Mouse (Mus musculus) spleen, adult 2 months (tissue): ENCODE measurements around the gene Gm11492. TPM values are rescaled to one million over a fixed set of nuclear protein-coding genes. Genes with fewer than 3 reads are reported as not detected.

ENCODE experiments used
- DNase-seq, 2 experiments: peaks; one replicate each; pipeline versions ENCODE4 v3.0.0 to v3.0.0-alpha.2; 2012 to 2021; ENCODE audit warnings: low spot score in 2 of 2, low read depth in 1 of 2
- H3K27ac ChIP-seq: fragments of 200-500 bp; 2 replicates; pipeline ENCODE4 v1.5.1; 2012; ENCODE audit warnings: low read length, inconsistent platforms; ENCODE audit not compliant: insufficient read depth
- H3K27me3 ChIP-seq: fragments of 200-500 bp; 2 replicates; pipeline ENCODE4 v1.6.1; 2012; ENCODE audit warnings: mild to moderate bottlenecking, moderate library complexity, low read length, inconsistent platforms; ENCODE audit not compliant: control insufficient read depth, insufficient read depth
- H3K36me3 ChIP-seq: fragments of 200-500 bp; 2 replicates; pipeline ENCODE4 v1.6.1; 2012; ENCODE audit warnings: mild to moderate bottlenecking, low read length, inconsistent platforms; ENCODE audit not compliant: control insufficient read depth, insufficient read depth
- H3K4me1 ChIP-seq: fragments of 200-500 bp; 2 replicates; pipeline ENCODE4 v1.6.1; 2011; ENCODE audit warnings: inconsistent platforms; ENCODE audit not compliant: control insufficient read depth, insufficient read depth, insufficient read length
- H3K4me3 ChIP-seq: fragments of 200-500 bp; 2 replicates; pipeline ENCODE4 v1.5.1; 2011; ENCODE audit warnings: mild to moderate bottlenecking, inconsistent platforms; ENCODE audit not compliant: insufficient read depth, insufficient read length; ENCODE audit errors: extremely low read depth
- CTCF ChIP-seq: fragments of 200-500 bp; IDR thresholded peaks from 2 replicates; pipeline ENCODE4 v1.5.1; 2011; ENCODE audit warnings: mild to moderate bottlenecking, inconsistent platforms; ENCODE audit not compliant: insufficient read depth, insufficient read length, insufficient replicate concordance; ENCODE audit errors: extremely low read depth
- POLR2A ChIP-seq: fragments of 200-500 bp; IDR thresholded peaks from 2 replicates; pipeline ENCODE4 v1.6.1; 2011; ENCODE audit warnings: low read depth, low read length, inconsistent platforms
- WGBS: fragments of 180-500 bp; shearing (Covaris S2); methylation state at CpG from one replicate; pipeline ENCODE4 v1.1.7; 2018; 5-methylcytosine and 5-hydroxymethylcytosine counted together
- polyA plus RNA-seq: library from polyadenylated mRNA; depleted of rRNA; stranded (reverse); fragments of >200 nt; gene quantifications from 2 replicates; pipeline ENCODE4 v1.2.3, GENCODE M21; 2012

The Gm11492 gene
- polyA plus RNA-seq, 1 experiment, result not detected

- Histone ChIP-seq H3K4me1 (peaks cover 16% of the 10 kb centered on the region), H3K27ac (peak overlapping the region; percentile 88), H3K36me3 (peaks cover 7% of the 10 kb centered on the region), H3K4me3 (peak overlapping the region; percentile 75), H3K27me3 (no peaks in the 10 kb centered on the region)
- DNase-seq, result no peak
- WGBS, result 40% methylated on average over 13 of the region's 13 CpGs
- TF ChIP-seq CTCF (no peak), POLR2A (no peak)
Observed at GRCm38 (mm10) chr11:87592713-87593598, 26.5 kb downstream of the Gm11492 start.

DNA sequence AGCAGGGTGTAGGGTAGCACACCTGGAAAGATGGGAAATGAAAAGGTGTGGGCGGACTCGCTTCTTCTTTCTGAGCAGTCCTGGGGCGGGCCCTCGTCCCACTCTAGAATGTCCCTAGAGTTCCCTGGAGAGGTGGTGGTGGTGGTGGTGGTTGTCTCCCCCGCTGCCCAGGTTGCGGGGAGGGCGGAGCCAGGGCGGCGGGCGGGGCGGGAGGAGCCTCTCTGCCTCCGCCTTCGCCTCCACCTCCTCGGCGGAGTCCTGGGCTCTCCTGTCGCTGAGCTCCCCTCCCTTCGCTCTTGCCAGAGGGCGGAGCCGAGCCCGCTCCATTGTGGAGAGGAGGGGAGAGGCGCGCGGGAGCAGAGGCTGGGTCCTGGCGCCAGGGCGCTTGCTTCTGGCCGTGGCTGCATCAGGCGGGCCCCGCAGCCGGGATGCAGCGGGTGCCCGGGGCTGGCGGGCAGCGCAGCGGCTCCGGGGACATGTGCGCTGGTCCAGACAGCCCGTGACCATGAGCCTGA lies 28.9 kb downstream of the Gm11492 start:
- peak in 1 of 2 experiments; percentile 61 for DNase-seq
- TF ChIP-seq POLR2A (no peak), CTCF (no peak)
- H3K27me3 ChIP-seq, result no peaks in the 10 kb centered on the region
- 3% methylated on average over 27 of the region's 37 CpGs for WGBS
- peaks cover 16% of the 10 kb centered on the region for H3K4me1 ChIP-seq
- H3K27ac ChIP-seq, result peak overlapping the region; percentile 36
- H3K4me3 ChIP-seq, result peak overlapping the region; percentile 46; the same call in 1 of the 2 replicates
- H3K36me3 ChIP-seq, result peaks cover 21% of the 10 kb centered on the region

- no peak for DNase-seq
- TF ChIP-seq CTCF (no peak), POLR2A (no peak)
- Histone ChIP-seq H3K27me3 (no peaks in the 10 kb centered on the region), H3K36me3 (peaks cover 25% of the 10 kb centered on the region), H3K27ac (no peak overlapping the region), H3K4me1 (peaks cover 16% of the 10 kb centered on the region), H3K4me3 (peak overlapping the region; percentile 46; the same call in 1 of the 2 replicates)
- 53% methylated on average over 7 of the region's 7 CpGs for WGBS
Observed at GRCm38 (mm10) chr11:87595976-87596375, 29.5 kb downstream of the Gm11492 start.

DNA sequence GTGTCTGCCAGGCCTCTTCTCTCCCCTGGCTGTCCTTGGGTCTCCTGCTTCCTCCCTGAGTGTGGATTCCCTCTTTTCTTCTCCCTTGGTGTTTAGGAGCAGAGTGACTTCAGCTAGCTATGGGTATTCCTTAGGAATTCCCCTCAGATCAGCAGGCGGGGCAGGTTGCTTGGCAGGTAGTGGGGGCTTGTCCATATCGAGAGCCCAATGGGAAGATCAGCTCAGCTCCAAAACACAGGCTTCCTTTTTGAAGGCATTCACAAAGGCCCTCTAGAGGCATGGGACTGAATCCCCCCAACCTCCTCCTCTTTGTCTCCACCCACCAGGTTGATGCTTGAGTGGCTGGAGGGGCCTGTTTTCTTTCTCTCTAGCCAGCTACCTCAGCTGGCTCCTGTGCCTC lies 30.0 kb downstream of the Gm11492 start:
- 72% methylated on average over 2 of the region's 2 CpGs for WGBS
- H3K4me3 ChIP-seq, result no peak overlapping the region
- no peaks in the 10 kb centered on the region for H3K27me3 ChIP-seq
- peaks cover 16% of the 10 kb centered on the region for H3K4me1 ChIP-seq
- TF ChIP-seq POLR2A (no peak), CTCF (no peak)
- no peak for DNase-seq
- no peak overlapping the region for H3K27ac ChIP-seq
- peaks cover 28% of the 10 kb centered on the region for H3K36me3 ChIP-seq

DNA sequence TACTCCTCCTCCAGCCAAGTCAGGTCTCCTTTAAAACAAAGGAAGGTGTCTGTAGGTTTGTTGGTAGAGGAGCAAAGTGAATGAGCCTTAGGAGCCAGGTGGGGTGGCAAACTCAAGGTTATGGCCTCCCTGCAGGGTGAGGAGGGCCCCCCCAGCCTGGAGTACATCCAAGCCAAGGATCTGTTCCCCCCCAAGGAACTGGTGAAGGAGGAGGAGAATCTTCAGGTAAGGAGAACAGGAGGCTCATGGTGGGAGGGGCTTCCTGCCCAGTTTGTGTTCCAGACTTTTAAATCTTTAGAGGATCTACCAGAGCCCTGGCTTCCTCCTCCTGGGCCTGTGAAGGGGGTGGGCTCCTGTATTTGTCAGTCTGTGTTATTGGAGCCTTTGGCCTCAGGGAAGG lies 30.6 kb downstream of the Gm11492 start:
- Histone ChIP-seq H3K4me1 (peaks cover 16% of the 10 kb centered on the region), H3K27me3 (no peaks in the 10 kb centered on the region), H3K27ac (no peak overlapping the region), H3K4me3 (no peak overlapping the region), H3K36me3 (peaks cover 28% of the 10 kb centered on the region)
- DNase-seq, result no peak
- TF ChIP-seq CTCF, result no peak

DNA sequence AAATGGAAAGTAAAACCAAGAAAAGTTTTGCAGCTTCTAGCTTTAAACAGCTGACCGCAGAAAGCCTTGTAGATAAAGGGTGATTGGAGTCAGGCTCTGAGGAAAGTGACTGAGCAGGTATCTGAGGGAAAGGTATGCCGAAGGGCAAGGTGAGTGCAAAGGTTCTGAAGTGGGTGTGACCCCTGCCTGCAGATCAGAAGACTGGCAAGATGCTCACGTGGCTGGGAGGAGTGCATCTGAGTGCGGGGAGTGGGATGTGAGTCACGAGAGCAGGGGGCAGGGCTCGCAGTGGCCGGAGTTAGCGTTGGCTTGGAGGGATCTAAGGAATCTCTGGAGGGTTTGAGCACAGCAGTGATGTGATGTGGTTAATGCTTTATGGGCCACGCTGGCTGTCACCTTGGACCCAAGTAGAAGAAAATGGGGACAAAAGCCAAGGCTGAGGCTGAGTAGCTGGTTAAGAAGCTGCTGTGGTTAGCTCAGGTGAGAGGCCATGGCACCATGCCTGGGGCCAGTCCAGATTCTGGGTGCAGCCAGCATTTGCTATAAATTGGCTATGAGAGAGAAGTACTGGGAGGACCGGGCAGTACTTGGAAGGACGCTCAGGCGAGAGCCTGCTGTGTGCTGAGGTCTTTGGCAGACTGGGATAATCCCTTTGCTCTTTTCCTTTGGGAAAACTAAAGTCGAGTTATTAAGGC lies 33.1 kb downstream of the Gm11492 start:
- no peak for TF ChIP-seq POLR2A
- TF ChIP-seq CTCF, result no peak
- DNase-seq, result no peak
- Histone ChIP-seq H3K27me3 (no peaks in the 10 kb centered on the region), H3K36me3 (peaks cover 51% of the 10 kb centered on the region), H3K4me1 (peaks cover 14% of the 10 kb centered on the region), H3K4me3 (no peak overlapping the region), H3K27ac (no peak overlapping the region)
- WGBS, result 93% methylated on average over 13 of the region's 13 CpGs
